Mouse (Mus musculus) cerebellum, adult 2 months (tissue): ENCODE measurements at regions not wholly inside any gene's neighbourhood (a gene's known extent, or its start where the extent isn't known, plus 50 kb on each side); places are given as distances from the start of the nearest gene placed in this dataset.

Source experiments
- CTCF ChIP-seq: fragments of 200-500 bp; IDR thresholded peaks from 2 replicates; pipeline ENCODE4 v1.5.1; 2011; ENCODE audit warnings: low read depth, mild to moderate bottlenecking, control low read depth, low read length, moderate library complexity, borderline replicate concordance; ENCODE audit not compliant: insufficient read depth
- POLR2A ChIP-seq: fragments of 200-500 bp; IDR thresholded peaks from 2 replicates; pipeline ENCODE4 v1.6.1; 2011; ENCODE audit warnings: low read length, control low read depth, borderline replicate concordance; ENCODE audit not compliant: insufficient read depth

- no peak for TF ChIP-seq CTCF
- TF ChIP-seq POLR2A = no peak
Observed at GRCm38 (mm10) chr5:91722982-91723381, 205.6 kb downstream of the Parm1 start.
